22 mouse cellular contexts compared by ENCODE assay signal in the genomic region with DNA sequence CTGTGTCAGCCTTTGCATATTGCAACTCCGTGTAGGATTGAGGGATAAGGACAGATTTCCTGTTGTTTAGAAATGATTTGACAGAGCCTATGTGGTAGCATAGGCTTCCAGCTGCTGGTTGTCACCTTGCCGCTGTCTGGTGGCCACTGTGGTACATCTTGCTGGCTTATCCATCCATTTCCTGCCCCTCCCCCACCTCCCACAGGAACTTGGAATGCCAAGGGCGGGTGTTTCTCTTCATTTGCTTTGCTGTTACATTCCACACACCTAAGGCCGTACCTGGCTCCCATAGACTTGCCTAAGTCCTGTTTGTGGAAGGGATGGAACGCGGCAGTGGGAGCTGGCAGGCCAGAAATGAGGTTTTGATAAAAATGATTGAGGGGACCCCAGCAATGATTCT. TPM values are rescaled to one million over a fixed set of nuclear protein-coding genes. Genes with fewer than 3 reads are reported as not detected.
DNase-seq lines count a peak whose midpoint lies in the region; ATAC-seq lines count a peak whose summit lies in the region.
"Had no signal": no experiment of that assay in that cellular context is flagged by ENCODE, and none has a peak within 500 bp of the region (broad histone marks: within the 10 kb centered on the region; RNA-seq: fewer than 3 reads in every experiment).

No protein-coding gene starts in this region.

- peaks cover 63% of the 10 kb centered on the region for H3K4me1 ChIP-seq in liver, embryonic 12.5 days
- H3K4me1 ChIP-seq in embryonic facial prominence, embryonic 12.5 days = peaks cover 21% of the 10 kb centered on the region
- H3K4me1 ChIP-seq: megakaryocyte, embryonic 14.5 days had no signal

- H3K9ac ChIP-seq in liver, embryonic 12.5 days = peak overlapping the region; percentile 27; the same call in 1 of the 2 replicates
- no peak overlapping the region for H3K9ac ChIP-seq in embryonic facial prominence, embryonic 12.5 days
- H3K9ac ChIP-seq: embryonic facial prominence, embryonic 15.5 days; forebrain, embryonic 15.5 days; hindbrain, embryonic 14.5 days; limb, embryonic 13.5 days; midbrain, embryonic 15.5 days; neural tube, embryonic 13.5 days had no signal

- H3K4me2 ChIP-seq in liver, embryonic 12.5 days = no peak overlapping the region
- H3K4me2 ChIP-seq in embryonic facial prominence, embryonic 12.5 days (replicated peaks) = no peak overlapping the region
- H3K4me2 ChIP-seq: embryonic facial prominence, embryonic 15.5 days; forebrain, embryonic 15.5 days; hindbrain, embryonic 14.5 days; limb, embryonic 13.5 days; midbrain, embryonic 15.5 days; neural tube, embryonic 13.5 days had no signal

- peaks cover 38% of the 10 kb centered on the region for H3K27me3 ChIP-seq in liver, embryonic 12.5 days (replicated peaks)
- no peaks in the 10 kb centered on the region for H3K27me3 ChIP-seq in embryonic facial prominence, embryonic 12.5 days
- H3K27me3 ChIP-seq: embryonic facial prominence, embryonic 15.5 days; forebrain, embryonic 15.5 days; limb, embryonic 13.5 days; midbrain, embryonic 15.5 days; neural tube, embryonic 13.5 days had no signal

- DNase-seq in cerebellum, postnatal 10 days = peak; percentile 54 to 60
- no peak for DNase-seq in cerebellum, adult 11-12 months
- no peak for DNase-seq in liver
- peak; percentile 32 for DNase-seq in lung, postnatal 25 days (ENCODE audit: low spot score)
- no peak for DNase-seq in cerebellum, postnatal 25 days
- DNase-seq: adrenal gland, postnatal 25 days; gastrocnemius, postnatal 25 days; heart, postnatal 4 days; kidney, adult 8-10 months; thymus, postnatal 25 days had no signal

- H3K9me3 ChIP-seq in liver, embryonic 12.5 days (replicated peaks) = no peaks in the 10 kb centered on the region
- no peaks in the 10 kb centered on the region for H3K9me3 ChIP-seq in embryonic facial prominence, embryonic 12.5 days
- H3K9me3 ChIP-seq: embryonic facial prominence, embryonic 15.5 days; forebrain, embryonic 15.5 days; limb, embryonic 13.5 days; liver, embryonic 15.5 days; megakaryocyte, embryonic 14.5 days; midbrain, embryonic 15.5 days; neural tube, embryonic 13.5 days had no signal

- H3K36me3 ChIP-seq in liver, embryonic 12.5 days = no peaks in the 10 kb centered on the region
- H3K36me3 ChIP-seq in embryonic facial prominence, embryonic 12.5 days = no peaks in the 10 kb centered on the region
- H3K36me3 ChIP-seq: embryonic facial prominence, embryonic 15.5 days; forebrain, embryonic 15.5 days; limb, embryonic 13.5 days; liver, embryonic 15.5 days; midbrain, embryonic 15.5 days; neural tube, embryonic 13.5 days had no signal

- 60% methylated on average over 6 of the region's 6 CpGs for WGBS in liver, embryonic 12.5 days (ENCODE audit: insufficient replicate concordance)
- 74% methylated on average over 6 of the region's 6 CpGs for WGBS in embryonic facial prominence, embryonic 12.5 days

- H3K27ac ChIP-seq in liver, embryonic 12.5 days = no peak overlapping the region
- H3K27ac ChIP-seq in embryonic facial prominence, embryonic 12.5 days = 0 out of 2 replicates have a peak overlapping the region, but pooled peaks have one; percentile 23
- H3K27ac ChIP-seq: embryonic facial prominence, embryonic 15.5 days; forebrain, embryonic 15.5 days; hindbrain, embryonic 14.5 days; limb, embryonic 13.5 days; midbrain, embryonic 15.5 days; neural tube, embryonic 13.5 days had no signal

- H3K4me3 ChIP-seq in liver, embryonic 12.5 days = no peak overlapping the region
- H3K4me3 ChIP-seq in embryonic facial prominence, embryonic 12.5 days = no peak overlapping the region
- H3K4me3 ChIP-seq: embryonic facial prominence, embryonic 15.5 days; forebrain, embryonic 15.5 days; limb, embryonic 13.5 days; liver, embryonic 15.5 days; megakaryocyte, embryonic 14.5 days; midbrain, embryonic 15.5 days; neural tube, embryonic 13.5 days had no signal

- no peak for ATAC-seq in liver, embryonic 12.5 days
- ATAC-seq in embryonic facial prominence, embryonic 12.5 days (ENCODE audit: insufficient number of reproducible peaks, insufficient read depth, low FRiP score, low TSS enrichment) = no peak
- no peak for ATAC-seq in granulocyte monocyte progenitor cell, adult 5-6 weeks (replicated peaks; ENCODE audit: poor library complexity, severe bottlenecking)
- ATAC-seq: forebrain, embryonic 15.5 days; inflammation-experienced regulatory T-cells, adult 6 months had no signal

RNA-seq across cellular contexts. Expression of a gene that starts 46.6 kb away (rescaled TPM):
- 9.0 and 10.4 TPM in 2 replicates for polyA plus RNA-seq in liver, embryonic 12.5 days (2016; fragmentation: Nextera tagmentation; extraction: Ambion mirVana)
- polyA plus RNA-seq in embryonic facial prominence, embryonic 12.5 days (2016; fragmentation: Nextera tagmentation; extraction: Ambion mirVana) = 42.7 and 45.3 TPM in 2 replicates
- total RNA-seq in granulocyte monocyte progenitor cell, adult 5-6 weeks (2014; fragmentation: Nextera tagmentation) = not detected in 2 replicates
- total RNA-seq in granulocyte monocyte progenitor cell, adult 5-6 weeks (2017) = not detected in 2 replicates

Comparison
In these comparisons a context has a peak if more than half of its experiments do, and no peak if none do; other contexts are left out.
1. DNase-seq: peak in cerebellum, postnatal 10 days (2 of 2) and lung, postnatal 25 days (single experiment); none in cerebellum, adult 11-12 months (single experiment), liver (single experiment) and cerebellum, postnatal 25 days (0 of 2).